In genomic region chr8:84708071-84708541, GRCm38 (mm10) we compare ENCODE assay signal across 8 mouse cellular contexts. TPM values are rescaled to one million over a fixed set of nuclear protein-coding genes. Genes with fewer than 3 reads are reported as not detected.
DNase-seq lines count a peak whose midpoint lies in the region; ATAC-seq and TF ChIP-seq lines count a peak whose summit lies in the region.

No protein-coding gene starts in this region.

- peak overlapping the region; percentile 60 for H3K4me2 ChIP-seq in heart, embryonic 12.5 days
- peak overlapping the region; percentile 96 for H3K4me2 ChIP-seq in liver, embryonic 12.5 days
- H3K4me2 ChIP-seq in neural tube, embryonic 15.5 days, result peak overlapping the region; percentile 33

- 0 out of 2 replicates have a peak, but pooled peaks cover 2% of the 10 kb centered on the region for H3K36me3 ChIP-seq in spleen, adult 2 months (ENCODE audit: control insufficient read depth, insufficient read depth, low read length)
- H3K36me3 ChIP-seq in heart, embryonic 12.5 days, result no peaks in the 10 kb centered on the region
- peaks cover 14% of the 10 kb centered on the region for H3K36me3 ChIP-seq in liver, embryonic 12.5 days
- no peaks in the 10 kb centered on the region for H3K36me3 ChIP-seq in neural tube, embryonic 15.5 days

- H3K27me3 ChIP-seq in spleen, adult 2 months (ENCODE audit: control insufficient read depth, insufficient read depth, low read length), result peaks cover 3% of the 10 kb centered on the region; the same call in 1 of the 2 replicates
- H3K27me3 ChIP-seq in heart, embryonic 12.5 days (replicated peaks), result peaks cover 57% of the 10 kb centered on the region
- H3K27me3 ChIP-seq in liver, embryonic 12.5 days (replicated peaks), result peaks cover 48% of the 10 kb centered on the region
- H3K27me3 ChIP-seq in neural tube, embryonic 15.5 days (replicated peaks), result peaks cover 38% of the 10 kb centered on the region

- ATAC-seq in heart, embryonic 12.5 days (ENCODE audit: insufficient number of reproducible peaks, low FRiP score), result no peak
- peak; percentile 1; the same call in 1 of the 2 replicates for ATAC-seq in liver, embryonic 12.5 days
- ATAC-seq in neural tube, embryonic 15.5 days (ENCODE audit: low FRiP score), result no peak
- ATAC-seq in inflammation-experienced regulatory T-cells, adult 6 months, result no peak

- no peak for TF ChIP-seq POLR2A in spleen, adult 2 months (IDR thresholded peaks at IDR 0.05; ENCODE audit: low read depth, low read length)

- peak in 1 of 2 experiments; percentile 26 for DNase-seq in spleen, adult 2 months (ENCODE audit: low read depth in 1 of 2, low spot score in 2 of 2)
- no peak for DNase-seq in spleen, postnatal 36 days (ENCODE audit: low spot score in 2 of 2)
- no peak for DNase-seq in thymus, postnatal 25 days
- DNase-seq in kidney, postnatal 10 days, result no peak

- peak overlapping the region; percentile 53 for H3K9ac ChIP-seq in heart, embryonic 12.5 days
- H3K9ac ChIP-seq in liver, embryonic 12.5 days, result peak overlapping the region; percentile 80
- no peak overlapping the region for H3K9ac ChIP-seq in neural tube, embryonic 15.5 days (replicated peaks)

- H3K4me1 ChIP-seq in spleen, adult 2 months (ENCODE audit: control insufficient read depth, insufficient read depth, insufficient read length), result peaks cover 33% of the 10 kb centered on the region
- H3K4me1 ChIP-seq in heart, embryonic 12.5 days (replicated peaks), result peaks cover 77% of the 10 kb centered on the region
- peaks cover 78% of the 10 kb centered on the region for H3K4me1 ChIP-seq in liver, embryonic 12.5 days
- H3K4me1 ChIP-seq in neural tube, embryonic 15.5 days, result peaks cover 70% of the 10 kb centered on the region

- 46% methylated on average over 15 of the region's 15 CpGs for WGBS in spleen, adult 2 months
- 11% methylated on average over 15 of the region's 15 CpGs for WGBS in heart, embryonic 12.5 days
- WGBS in liver, embryonic 12.5 days (ENCODE audit: insufficient replicate concordance), result 9% methylated on average over 15 of the region's 15 CpGs
- 4% methylated on average over 15 of the region's 15 CpGs for WGBS in neural tube, embryonic 15.5 days

- H3K9me3 ChIP-seq in heart, embryonic 12.5 days (replicated peaks), result no peaks in the 10 kb centered on the region
- H3K9me3 ChIP-seq in liver, embryonic 12.5 days (replicated peaks), result no peaks in the 10 kb centered on the region
- no peaks in the 10 kb centered on the region for H3K9me3 ChIP-seq in neural tube, embryonic 15.5 days (replicated peaks)

- TF ChIP-seq CTCF in spleen, adult 2 months (IDR thresholded peaks at IDR 0.05; ENCODE audit: extremely low read depth, insufficient read depth, insufficient read length, insufficient replicate concordance), result no peak

- H3K4me3 ChIP-seq in spleen, adult 2 months (ENCODE audit: extremely low read depth, insufficient read depth, insufficient read length), result 0 out of 2 replicates have a peak overlapping the region, but pooled peaks have one; percentile 49
- H3K4me3 ChIP-seq in heart, embryonic 12.5 days, result peak overlapping the region; percentile 44
- peak overlapping the region; percentile 58 for H3K4me3 ChIP-seq in liver, embryonic 12.5 days
- H3K4me3 ChIP-seq in neural tube, embryonic 15.5 days (replicated peaks), result no peak overlapping the region

- H3K27ac ChIP-seq in spleen, adult 2 months (ENCODE audit: insufficient read depth, low read length), result 0 out of 2 replicates have a peak overlapping the region, but pooled peaks have one; percentile 58
- peak overlapping the region; percentile 63 for H3K27ac ChIP-seq in heart, embryonic 12.5 days (ENCODE audit: poor library complexity, severe bottlenecking)
- H3K27ac ChIP-seq in liver, embryonic 12.5 days, result peak overlapping the region; percentile 83
- H3K27ac ChIP-seq in neural tube, embryonic 15.5 days (replicated peaks), result peak overlapping the region; percentile 67

RNA-seq across cellular contexts. Expression of gene Lyl1, which starts 6.8 kb away (rescaled TPM):
- 90.0 and 115 TPM in 2 replicates for polyA plus RNA-seq in spleen, adult 2 months (2012; rRNA removed)
- 18.1 and 19.7 TPM in 2 replicates for polyA plus RNA-seq in heart, embryonic 12.5 days (2016; fragmentation: Nextera tagmentation; extraction: Ambion mirVana)
- polyA plus RNA-seq in liver, embryonic 12.5 days (2016; fragmentation: Nextera tagmentation; extraction: Ambion mirVana), result 82.3 and 83.1 TPM in 2 replicates
- 3.1 and 6.1 TPM in 2 replicates for polyA plus RNA-seq in neural tube, embryonic 15.5 days (2015; fragmentation: Nextera tagmentation; extraction: Ambion mirVana)
- 1 to 10 TPM in 2 of 3 experiments, under 1 TPM in 1; 0.20 to 2.7 (median 1.3) TPM for polyA plus RNA-seq in inflammation-experienced regulatory T-cells, adult 6 months (2017; shearing (Covaris generic))

RNA-seq across cellular contexts. Expression of gene G430095P16Rik, which starts 14.7 kb away (rescaled TPM):
- polyA plus RNA-seq in spleen, adult 2 months (2012; rRNA removed), result 4.5 TPM in 2 replicates
- 5.4 and 6.9 TPM in 2 replicates for polyA plus RNA-seq in heart, embryonic 12.5 days (2016; fragmentation: Nextera tagmentation; extraction: Ambion mirVana)
- polyA plus RNA-seq in liver, embryonic 12.5 days (2016; fragmentation: Nextera tagmentation; extraction: Ambion mirVana), result 11.0 and 12.0 TPM in 2 replicates
- 1.4 and 1.8 TPM in 2 replicates for polyA plus RNA-seq in neural tube, embryonic 15.5 days (2015; fragmentation: Nextera tagmentation; extraction: Ambion mirVana)
- polyA plus RNA-seq in inflammation-experienced regulatory T-cells, adult 6 months (2017; shearing (Covaris generic)), result 10 to 100 TPM; 11.7 to 25.0 (median 21.7) TPM

RNA-seq across cellular contexts. Expression of gene Nacc1, which starts 20.4 kb away (rescaled TPM):
- polyA plus RNA-seq in spleen, adult 2 months (2012; rRNA removed), result 66.0 and 78.5 TPM in 2 replicates
- polyA plus RNA-seq in heart, embryonic 12.5 days (2016; fragmentation: Nextera tagmentation; extraction: Ambion mirVana), result 20.9 and 21.3 TPM in 2 replicates
- polyA plus RNA-seq in liver, embryonic 12.5 days (2016; fragmentation: Nextera tagmentation; extraction: Ambion mirVana), result 12.5 and 12.9 TPM in 2 replicates
- 12.3 and 14.1 TPM in 2 replicates for polyA plus RNA-seq in neural tube, embryonic 15.5 days (2015; fragmentation: Nextera tagmentation; extraction: Ambion mirVana)
- polyA plus RNA-seq in inflammation-experienced regulatory T-cells, adult 6 months (2017; shearing (Covaris generic)), result 1 to 10 TPM; 9.2 to 9.5 (median 9.4) TPM

RNA-seq across cellular contexts. Expression of gene Trmt1, which starts 22.0 kb away (rescaled TPM):
- polyA plus RNA-seq in spleen, adult 2 months (2012; rRNA removed), result 98.1 and 155 TPM in 2 replicates
- polyA plus RNA-seq in heart, embryonic 12.5 days (2016; fragmentation: Nextera tagmentation; extraction: Ambion mirVana), result 46.2 and 49.5 TPM in 2 replicates
- 57.3 and 62.0 TPM in 2 replicates for polyA plus RNA-seq in liver, embryonic 12.5 days (2016; fragmentation: Nextera tagmentation; extraction: Ambion mirVana)
- polyA plus RNA-seq in neural tube, embryonic 15.5 days (2015; fragmentation: Nextera tagmentation; extraction: Ambion mirVana), result 66.7 and 75.1 TPM in 2 replicates
- polyA plus RNA-seq in inflammation-experienced regulatory T-cells, adult 6 months (2017; shearing (Covaris generic)), result 10 to 100 TPM; 28.0 to 61.1 (median 55.5) TPM

RNA-seq across cellular contexts. Expression of gene Ier2, which starts 45.5 kb away (rescaled TPM):
- polyA plus RNA-seq in spleen, adult 2 months (2012; rRNA removed), result 23.0 and 27.4 TPM in 2 replicates
- polyA plus RNA-seq in heart, embryonic 12.5 days (2016; fragmentation: Nextera tagmentation; extraction: Ambion mirVana), result 63.4 and 68.1 TPM in 2 replicates
- 36.4 and 37.4 TPM in 2 replicates for polyA plus RNA-seq in liver, embryonic 12.5 days (2016; fragmentation: Nextera tagmentation; extraction: Ambion mirVana)
- polyA plus RNA-seq in neural tube, embryonic 15.5 days (2015; fragmentation: Nextera tagmentation; extraction: Ambion mirVana), result 20.3 and 33.1 TPM in 2 replicates
- 10 to 100 TPM; 42.4 to 46.3 (median 45.8) TPM for polyA plus RNA-seq in inflammation-experienced regulatory T-cells, adult 6 months (2017; shearing (Covaris generic))

Comparison
In these comparisons a context has a peak if more than half of its experiments do, and no peak if none do; other contexts are left out.
1. H3K4me2 ChIP-seq: peak in every context shown above with its lines; median percentile 96 in liver, embryonic 12.5 days; 60 in heart, embryonic 12.5 days; 33 in neural tube, embryonic 15.5 days.